Mouse (Mus musculus) left cerebral cortex, postnatal 25 days (tissue): ENCODE data around the gene Otulin. TPM values are rescaled to one million over a fixed set of nuclear protein-coding genes. Genes with fewer than 3 reads are reported as not detected.

Experiments
- DNase-seq, 2 experiments: peaks; one replicate each; pipeline ENCODE4 v3.0.0; 2022; ENCODE audit warnings: low spot score in 2 of 2, mixed read lengths in 1 of 2
- intact Hi-C: fragments of 180-260 bp; cut with DNase I; formaldehyde crosslinking; loops from one replicate; pipeline ENCODE4 v1.15.1; 2025
- total RNA-seq, 2 experiments: library from RNA; stranded (reverse); gene quantifications; 2 replicates each; pipeline ENCODE4 v1.2.3; 2021

Gene Otulin
- total RNA-seq, 2 experiments from 2014 or later, result 21.2 to 23.3 TPM

DNA sequence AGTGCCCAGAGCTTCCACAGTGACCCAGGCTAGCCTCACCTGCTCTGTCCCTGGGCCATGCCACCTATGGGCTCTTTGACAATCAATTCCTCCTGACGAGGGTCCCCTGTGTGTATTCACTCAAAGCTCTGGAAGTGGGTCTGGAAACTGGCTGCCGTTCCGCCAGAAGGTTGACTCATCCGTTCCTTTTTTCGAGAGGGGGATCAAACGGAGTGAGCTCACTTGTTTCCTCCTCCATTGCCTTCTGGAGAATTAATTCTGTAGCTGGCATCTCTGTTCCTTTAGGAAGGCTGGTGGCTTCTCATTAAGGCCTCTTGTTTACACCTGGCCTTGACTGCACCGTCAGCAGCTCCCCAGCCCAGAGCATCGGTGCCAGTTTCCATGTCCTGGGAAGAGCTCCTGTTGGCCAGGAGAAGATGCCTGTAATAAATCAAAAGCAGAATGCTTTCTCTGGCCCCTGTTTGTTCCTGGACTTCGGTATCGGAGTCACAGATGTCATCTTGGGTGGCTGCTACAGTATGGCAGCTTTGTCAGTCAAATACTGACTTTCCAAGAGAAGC is 64.8 kb downstream of the Otulin start:
- DNase-seq, result peak; percentile 50 to 78
- intact Hi-C loops, result no loop called here

DNA sequence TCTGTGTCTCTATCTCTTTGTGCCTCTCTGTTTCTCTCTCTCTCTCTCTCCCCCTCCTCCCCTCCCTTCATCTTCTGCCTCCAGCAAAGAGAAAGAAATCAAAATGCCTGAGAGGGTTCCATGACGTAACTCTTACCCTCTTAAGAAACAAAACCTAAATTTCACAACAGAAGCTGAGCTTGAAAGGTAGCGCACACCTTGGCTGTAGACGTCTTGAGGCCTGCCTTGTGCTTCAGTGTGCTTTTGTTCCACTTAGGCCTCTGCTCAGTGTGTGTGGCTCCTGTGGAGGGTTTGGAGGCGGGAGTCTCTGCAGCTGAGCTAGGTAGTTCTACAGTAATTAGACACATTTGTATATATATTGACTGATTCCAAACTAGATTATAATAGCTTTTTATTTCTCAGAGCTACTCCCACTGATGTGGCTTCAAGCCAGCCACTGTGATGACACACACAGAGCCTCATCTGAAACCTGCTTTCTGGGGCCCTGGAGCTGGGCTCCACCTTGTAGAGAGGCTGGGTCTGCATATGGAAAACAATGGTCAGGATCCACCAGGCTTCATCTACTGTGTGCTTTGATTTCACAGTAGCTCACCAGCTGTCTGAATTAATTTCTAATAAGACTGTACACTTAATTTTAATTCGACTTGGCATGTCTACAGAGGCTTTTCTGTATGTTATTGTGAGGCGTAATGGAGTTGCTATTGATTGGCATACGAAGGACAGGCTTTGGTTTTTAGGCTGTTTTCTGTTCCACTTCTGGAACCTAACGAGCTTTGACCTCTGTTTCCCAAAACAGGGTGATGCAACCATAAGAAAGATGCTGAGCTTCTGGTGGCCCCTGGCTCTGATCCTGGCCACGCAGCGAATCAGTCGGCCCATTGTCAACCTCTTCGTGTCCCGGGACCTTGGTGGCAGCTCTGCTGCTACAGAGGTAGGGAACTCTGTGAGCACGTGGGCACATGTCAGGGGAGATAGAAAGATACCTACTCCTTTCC is 66.1 kb downstream of the Otulin start:
- intact Hi-C loops, result no loop called here
- DNase-seq, result peak; percentile 65 to 80

DNA sequence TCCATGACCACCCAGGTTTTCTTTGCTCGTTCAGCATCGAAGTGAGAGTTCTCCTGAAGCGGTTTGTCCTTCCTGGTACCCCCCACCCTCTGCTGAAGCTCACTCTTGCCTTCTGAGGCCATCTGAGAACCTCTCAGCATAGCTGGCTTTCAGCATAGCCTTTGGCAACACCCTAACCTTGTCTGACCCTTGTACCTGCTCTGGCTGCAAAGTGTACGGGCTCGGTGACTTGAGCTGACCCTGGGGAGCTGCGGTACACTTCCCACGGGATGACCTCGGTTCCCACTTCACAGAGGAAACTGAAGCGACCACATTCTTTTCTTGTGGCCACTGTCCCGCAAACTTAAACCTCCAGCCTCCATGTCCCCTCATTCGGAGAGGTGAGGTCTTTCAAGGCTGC is 70.2 kb downstream of the Otulin start:
- intact Hi-C loops, result no loop called here

DNA sequence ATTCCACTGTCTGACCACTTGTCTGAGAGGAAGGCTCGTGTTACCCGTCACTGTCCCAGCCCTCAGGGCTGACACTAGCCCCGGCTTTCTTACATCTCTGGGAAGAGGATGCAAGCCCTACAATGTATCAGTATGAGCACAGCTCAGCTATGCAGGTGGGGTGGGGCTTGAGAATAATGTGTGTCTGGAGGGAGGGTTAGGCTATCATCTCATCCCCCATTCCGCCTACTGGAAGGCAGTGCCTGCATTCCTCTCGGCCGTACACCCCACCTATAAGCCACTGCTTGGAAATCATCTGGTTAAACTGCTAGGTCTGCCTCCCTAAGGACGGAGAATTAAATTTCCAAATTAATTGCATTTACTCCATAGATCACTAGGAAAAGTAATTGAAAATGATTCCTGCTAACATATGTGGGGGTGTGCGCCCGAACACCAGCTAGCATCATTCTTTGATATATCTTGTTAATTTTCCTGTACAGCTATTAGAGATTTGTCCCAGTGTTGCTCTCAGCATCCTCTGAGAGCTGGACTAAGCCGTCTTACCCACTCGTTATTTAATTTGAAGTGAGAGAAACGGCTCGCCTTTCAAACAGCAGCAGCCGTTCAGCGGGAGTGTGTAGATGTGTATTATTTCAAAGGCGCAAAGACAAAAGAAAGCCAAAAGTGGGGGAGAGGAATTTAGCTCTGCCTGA is 71.9 kb downstream of the Otulin start:
- no peak for DNase-seq
- intact Hi-C loops, result no loop called here

More for the DNA sequence above, 70.2 kb downstream of the Otulin start:
- DNase-seq, result no peak

DNA sequence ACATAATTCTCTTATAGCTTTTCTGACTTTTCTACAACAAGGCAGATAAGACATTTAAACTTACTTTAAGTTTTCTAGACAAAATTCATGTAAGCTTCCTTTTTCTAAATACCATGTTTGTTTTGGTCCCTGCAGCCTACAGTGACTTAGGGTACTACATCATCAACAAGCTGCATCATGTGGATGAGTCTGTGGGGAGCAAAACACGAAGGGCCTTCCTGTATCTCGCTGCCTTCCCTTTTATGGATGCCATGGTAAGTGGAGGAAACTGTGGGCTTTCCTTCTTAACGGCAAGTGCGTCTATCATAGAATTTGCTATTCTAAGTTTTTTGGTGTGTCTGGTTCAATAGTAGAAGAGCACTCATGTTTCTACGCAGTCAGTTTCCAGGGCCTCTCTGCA is 76.9 kb downstream of the Otulin start:
- DNase-seq, result no peak
- intact Hi-C loops, result no loop called here

DNA sequence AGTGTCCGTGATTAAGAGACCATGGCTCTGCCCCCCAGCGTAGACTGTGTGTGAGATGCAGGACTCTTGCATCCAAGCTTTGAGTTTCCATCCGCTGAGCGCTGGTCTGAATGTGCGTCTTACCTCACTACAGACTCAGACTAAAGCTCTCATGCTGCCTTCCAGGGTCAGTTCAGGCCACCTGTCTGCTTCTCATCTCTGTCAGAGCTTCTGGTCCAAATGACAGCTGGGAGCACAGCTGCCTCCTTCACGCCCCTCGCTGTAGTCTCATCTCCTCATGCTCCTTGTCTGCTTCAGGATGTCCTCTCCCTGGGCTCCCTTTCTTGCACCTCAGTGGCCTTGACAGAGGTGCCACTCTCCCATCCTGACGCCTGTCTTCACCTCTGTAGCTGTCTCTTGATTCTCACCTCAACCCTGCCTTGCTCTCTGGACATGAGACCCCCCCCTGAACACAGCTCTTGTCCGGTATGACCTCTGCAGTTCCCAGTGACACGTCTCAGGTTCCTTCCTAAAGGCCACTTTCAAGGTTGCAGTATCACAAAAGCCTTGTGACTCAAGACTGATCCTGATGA is 78.3 kb downstream of the Otulin start:
- DNase-seq, result no peak
- intact Hi-C loops, result no loop called here

DNA sequence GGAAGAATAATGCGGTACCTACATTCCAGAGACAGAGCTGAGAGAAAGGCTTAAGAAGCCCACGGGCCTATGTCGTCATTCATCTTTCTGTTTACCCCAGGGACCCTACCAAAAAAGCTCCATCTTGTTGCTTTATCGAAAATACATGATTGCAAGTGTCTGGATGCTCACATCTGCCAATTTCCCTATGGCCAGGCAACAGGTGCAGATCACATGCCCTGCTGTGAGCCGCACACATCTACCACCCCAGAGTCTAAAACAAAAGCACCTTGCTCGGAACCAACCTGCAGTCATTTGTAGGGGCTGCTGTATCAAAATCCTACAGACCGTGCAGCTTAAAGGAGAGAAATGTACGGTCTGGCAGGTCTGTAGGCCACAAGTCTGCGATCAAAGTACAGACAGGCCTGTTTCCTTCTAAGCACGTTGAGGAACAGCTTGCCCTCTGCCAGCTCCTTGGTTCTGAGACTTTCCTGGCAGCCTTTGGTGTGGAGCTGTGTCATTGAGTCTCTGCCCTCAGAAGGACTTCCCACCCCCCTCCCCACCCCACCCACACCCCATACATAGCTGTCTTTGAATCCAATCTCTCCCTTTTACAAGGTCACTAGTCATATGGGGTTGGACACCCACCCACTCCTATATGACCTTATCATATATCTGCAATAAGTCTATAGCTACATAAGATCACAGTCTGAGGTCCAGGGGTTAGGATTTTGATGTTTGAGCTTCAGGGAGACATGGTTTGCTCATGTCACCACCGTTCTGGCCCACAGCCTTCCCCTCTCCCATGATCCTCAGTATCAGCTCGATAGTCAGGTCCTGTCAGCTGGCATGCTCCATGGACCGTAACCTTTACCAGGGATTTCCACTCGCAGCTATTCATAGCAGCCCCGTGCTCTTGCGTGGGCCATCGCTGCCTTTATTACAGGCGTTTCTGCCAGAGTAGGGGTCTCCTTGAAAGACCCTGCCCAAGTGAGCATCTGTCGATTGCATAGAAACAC is 79.1 kb downstream of the Otulin start:
- intact Hi-C loops, result no loop called here
- DNase-seq, result no peak

DNA sequence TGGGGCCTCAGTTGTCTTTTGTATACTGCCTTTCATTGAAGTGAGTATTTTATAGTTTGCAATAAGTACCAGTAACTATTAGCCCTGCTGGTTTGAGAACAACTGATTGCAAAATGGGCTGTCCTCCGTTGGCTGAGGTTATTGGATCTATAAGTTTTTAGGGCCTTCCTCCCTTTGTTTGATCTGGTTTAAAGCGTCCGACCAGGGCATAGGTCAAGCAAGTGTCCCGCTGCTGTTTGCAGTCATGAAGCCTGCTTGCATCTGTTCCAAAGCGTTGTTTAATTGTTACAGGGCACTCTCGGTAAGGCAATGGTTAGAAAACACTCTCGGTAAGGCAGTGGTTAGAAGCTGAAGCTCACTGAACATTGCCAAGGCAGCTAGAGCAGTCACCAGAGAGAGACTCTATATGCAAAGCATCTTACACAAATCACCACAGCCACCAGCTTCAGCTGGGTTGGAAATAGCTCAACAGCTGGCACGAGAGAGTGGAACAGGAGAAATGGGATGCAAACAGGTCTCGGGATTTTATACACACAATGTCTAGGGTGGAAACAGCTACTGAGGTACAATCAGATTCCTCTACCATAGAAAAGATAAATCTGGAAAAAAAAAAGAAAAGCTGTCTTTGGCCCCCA is 80.0 kb downstream of the Otulin start:
- intact Hi-C loops, result no loop called here
- DNase-seq, result peak in 1 of 2 experiments; percentile 72

DNA sequence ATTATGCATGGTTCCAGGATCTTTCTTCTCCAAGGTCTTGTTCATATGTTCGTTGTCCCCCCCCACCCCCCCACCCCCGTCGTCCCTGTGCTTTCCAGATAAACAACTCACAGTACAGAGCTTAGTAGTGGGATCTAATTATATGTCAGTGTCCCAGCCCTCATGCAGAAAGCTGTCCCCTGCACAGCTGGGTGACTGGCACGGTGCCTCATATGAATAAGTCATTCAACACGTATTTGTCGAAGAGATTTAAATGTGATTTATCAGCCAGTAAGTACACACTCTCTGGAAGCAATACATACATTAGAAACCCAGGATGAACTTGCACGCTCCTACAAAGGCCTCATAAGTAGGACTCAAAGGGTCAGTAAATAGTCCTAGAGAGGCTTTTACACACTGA is 80.6 kb downstream of the Otulin start:
- intact Hi-C loops, result no loop called here
- DNase-seq, result no peak

DNA sequence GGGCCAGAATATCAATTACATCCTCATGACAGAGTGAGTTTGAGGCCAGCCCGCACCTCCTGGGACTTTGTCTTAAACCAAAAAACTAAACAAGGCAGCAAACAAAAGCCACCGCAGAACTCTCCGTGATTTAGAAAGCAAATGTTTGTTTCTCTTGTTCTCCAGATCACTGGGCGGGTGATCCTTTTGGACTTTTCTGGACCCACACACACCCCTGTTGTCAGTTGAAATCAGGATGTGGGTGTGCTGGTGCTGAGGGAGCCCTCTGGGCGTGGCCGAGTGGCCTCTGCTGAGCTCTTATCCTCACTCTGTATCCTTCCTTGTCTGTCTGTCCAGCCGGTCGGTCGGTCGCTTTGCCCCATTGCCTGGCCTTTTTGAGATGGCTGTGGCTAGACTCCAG is 81.4 kb downstream of the Otulin start:
- no peak for DNase-seq
- intact Hi-C loops, result no loop called here

DNA sequence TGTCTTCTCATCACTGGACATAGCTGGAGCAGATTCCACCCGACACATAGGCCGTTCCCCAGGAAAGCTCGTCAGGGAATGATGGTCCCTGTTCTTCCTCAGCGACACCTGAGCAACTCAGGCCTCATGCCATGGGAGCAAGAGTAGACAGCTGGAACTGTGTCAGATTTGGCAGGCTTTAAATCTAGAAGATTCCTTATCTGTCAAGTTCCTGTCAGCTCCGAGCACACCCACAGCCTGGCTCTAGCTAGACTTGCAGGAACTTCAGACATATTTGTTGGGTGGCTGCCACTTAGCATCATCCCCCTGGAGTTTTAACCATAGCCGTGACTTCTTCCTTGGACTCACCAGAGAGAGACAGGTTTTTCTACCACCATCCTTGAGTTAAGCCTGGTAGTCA is 82.4 kb downstream of the Otulin start:
- peak in 1 of 2 experiments; percentile 72 for DNase-seq
- intact Hi-C loops, result no loop called here

DNA sequence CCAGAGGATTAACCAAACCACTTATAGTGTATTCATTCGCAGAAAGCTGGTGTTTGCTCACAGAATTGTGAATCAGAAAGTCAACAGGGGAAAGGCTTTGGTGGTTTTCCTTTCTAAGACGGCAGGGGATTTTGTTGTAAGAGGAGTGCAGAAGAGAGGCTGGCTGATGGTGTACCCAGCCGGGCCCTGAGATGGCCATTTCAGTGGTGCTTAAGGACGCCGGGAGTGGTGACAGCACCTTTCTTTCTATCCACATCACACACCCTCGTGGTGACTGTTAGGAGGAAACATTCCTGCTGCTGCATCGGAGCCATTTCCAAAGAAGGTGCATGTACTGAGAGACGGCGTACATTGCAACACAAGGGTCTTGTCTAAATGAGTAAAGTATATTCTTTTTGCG is 85.3 kb downstream of the Otulin start:
- DNase-seq, result no peak
- intact Hi-C loops, result no loop called here

DNA sequence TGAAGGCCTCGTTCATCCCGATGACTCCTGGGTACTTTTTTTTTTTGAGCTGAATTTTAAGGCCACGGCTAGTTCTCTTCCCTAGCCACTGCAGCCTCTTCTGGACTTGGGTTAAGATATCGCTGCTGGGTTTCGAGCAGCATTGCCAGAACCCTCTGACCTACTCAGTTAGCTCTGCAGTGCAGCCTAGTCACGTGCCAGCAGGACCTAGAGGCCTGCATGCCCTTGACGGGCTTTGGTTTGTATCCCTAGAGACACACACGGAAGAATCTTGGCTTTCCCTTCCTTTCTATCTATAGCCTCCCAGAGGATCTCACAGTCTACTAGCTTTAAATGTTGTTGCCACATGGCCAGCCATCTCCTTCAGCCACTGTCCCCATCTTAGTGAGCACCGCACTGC is 90.7 kb downstream of the Otulin start:
- intact Hi-C loops, result no loop called here
- DNase-seq, result no peak

DNA sequence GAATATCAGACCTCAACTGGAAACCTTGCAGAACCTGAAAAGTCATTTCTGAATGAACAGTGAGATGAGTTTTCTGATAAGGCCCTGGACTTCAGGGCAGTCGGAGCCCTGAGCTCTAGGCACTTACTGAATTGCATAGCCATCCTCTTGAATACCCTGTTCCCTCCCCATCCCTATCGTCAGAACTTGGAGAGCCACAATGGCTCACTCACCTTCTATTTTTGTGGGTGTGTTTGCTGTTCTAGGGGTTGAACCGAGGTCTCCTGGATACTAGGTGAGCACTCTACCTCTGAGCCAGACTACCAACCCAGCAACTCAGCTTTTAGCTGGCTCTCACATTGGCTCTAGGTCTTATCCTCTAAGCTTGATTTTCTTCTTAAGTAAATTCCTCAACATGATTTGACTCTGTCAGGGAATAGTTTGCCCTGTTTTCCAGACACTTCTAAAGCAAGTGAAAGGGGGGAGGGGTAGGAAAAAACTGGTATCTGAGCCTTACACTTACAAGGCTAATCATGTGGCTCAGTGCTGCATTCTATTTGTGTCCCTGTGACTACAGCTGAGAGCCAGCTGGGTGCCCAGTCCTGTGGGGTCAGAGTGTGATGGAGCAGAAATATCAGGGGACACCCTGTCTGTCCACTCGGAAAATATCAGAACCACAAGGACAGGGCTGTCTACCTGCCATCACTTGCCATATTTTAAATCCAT is 92.8 kb downstream of the Otulin start:
- no peak for DNase-seq
- intact Hi-C loops, result loop anchor here (2.0 kb wide), 1 partner anchor 71 kb away; the partner anchor contains the start of gene Ank

DNA sequence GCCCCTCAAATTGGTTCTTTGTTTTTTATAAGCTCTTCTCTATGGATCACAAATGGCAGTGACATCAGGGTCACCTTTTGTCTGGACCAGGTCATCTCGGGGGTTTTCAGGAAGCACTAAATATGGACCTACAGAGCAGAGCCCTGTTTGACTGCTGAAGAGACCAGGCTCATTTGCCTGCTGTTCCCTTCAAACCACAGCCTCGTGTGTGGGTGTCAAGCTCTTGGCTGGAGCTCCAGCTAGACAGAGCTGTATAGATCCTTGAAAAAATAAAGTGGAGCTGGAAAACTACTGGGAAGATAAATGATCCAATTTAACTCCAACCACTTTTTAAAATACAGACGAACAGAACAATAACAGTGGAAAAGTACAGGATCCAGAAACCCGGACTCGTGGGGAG is 93.7 kb downstream of the Otulin start:
- DNase-seq, result peak; percentile 65 to 93
- intact Hi-C loops, result loop anchor here (2.0 kb wide), 1 partner anchor 70 kb away; the partner anchor contains the start of gene Ank

DNA sequence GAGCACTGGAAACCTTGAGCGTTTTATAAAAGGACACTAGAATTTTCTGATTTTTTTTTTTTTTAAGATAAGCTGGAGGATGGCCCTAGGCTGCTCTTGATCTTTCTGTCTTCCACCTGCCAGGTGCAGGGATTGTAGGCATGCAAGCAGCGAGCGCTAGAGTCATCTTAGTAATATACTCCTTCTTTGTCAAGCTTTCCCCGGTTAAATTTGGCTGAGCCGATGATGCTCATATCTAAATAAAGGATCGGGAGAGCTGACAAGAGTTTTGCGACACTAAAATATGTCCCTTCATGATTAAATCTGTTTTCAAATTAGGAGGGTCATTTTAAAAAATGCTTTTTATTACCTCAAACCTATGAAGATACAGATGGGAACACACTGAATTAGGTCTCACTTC is 94.3 kb downstream of the Otulin start:
- intact Hi-C loops, result loop anchor here (2.0 kb wide), 1 partner anchor 69 kb away; the partner anchor contains the start of gene Ank
- DNase-seq, result peak in 1 of 2 experiments; percentile 87

DNA sequence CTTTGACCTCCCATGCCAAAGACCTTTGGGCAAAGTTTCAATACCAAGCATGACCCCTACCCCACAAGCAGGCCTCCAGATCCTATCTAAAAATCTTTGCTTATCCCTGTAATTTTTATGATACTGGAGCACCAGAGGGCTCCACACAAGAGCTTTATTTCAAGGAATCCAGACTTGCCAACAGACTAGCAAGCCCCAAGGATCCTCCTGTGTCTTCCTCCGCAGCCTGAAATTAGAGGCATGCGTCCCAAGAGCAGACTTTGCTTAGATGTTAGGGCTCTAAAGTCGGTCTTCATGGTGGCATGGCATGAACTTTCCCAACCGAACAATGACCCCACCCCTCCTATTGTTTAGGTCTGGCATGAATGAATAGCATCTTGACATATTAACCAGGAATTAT is 94.8 kb downstream of the Otulin start:
- peak in 1 of 2 experiments; percentile 58 for DNase-seq
- intact Hi-C loops, result loop anchor here (2.0 kb wide), 1 partner anchor 69 kb away; the partner anchor contains the start of gene Ank

DNA sequence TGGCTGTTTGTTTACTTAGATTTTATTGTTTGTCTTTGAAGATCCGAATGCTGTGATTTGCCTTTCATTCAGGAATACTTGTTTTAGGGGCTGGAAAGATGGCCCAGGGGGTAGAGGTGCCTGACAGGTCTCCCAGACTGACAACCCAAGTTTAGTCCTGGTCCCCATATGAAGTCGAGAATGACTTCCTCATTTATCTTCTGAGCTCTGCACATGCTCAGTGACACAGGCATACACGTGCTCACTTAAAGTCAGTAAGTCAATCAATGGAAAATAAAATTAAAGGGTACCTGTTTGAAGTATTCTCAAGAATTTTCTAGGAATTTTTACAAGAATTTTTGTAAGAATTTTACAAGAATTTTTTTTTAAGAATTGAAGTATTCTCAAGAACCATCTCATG is 97.5 kb downstream of the Otulin start:
- intact Hi-C loops, result no loop called here
- DNase-seq, result no peak
